Mouse (Mus musculus): ENCODE measurements around the gene Leng9. TPM values are rescaled to one million over a fixed set of nuclear protein-coding genes. Genes with fewer than 3 reads are reported as not detected.
A peak's percentile ranks its signal among the peaks of the same experiment; 100 is the strongest.

Gene Leng9
- polyA plus RNA-seq, 1 experiment, result 0.73 TPM

- no peaks in the 10 kb centered on the region for H3K4me1 ChIP-seq (ENCODE audit: control insufficient read depth, insufficient read depth, low read length)
- 0 out of 2 replicates have a peak overlapping the region, but pooled peaks have one; percentile 6 for H3K4me3 ChIP-seq (ENCODE audit: low read depth, low read length)
- H3K27ac ChIP-seq (ENCODE audit: insufficient read depth, low read length), result no peak overlapping the region
- no peaks in the 10 kb centered on the region for H3K9me3 ChIP-seq (replicated peaks; ENCODE audit: control insufficient read depth, insufficient read depth, low read length, poor library complexity, severe bottlenecking)
- peak overlapping the region; percentile 25 for H3K9ac ChIP-seq (ENCODE audit: low read depth, poor library complexity, severe bottlenecking)
- no peaks in the 10 kb centered on the region for H3K27me3 ChIP-seq (ENCODE audit: control insufficient read depth, insufficient read depth, low read length, poor library complexity, severe bottlenecking)
- H3K36me3 ChIP-seq (ENCODE audit: control insufficient read depth, insufficient read depth, low read length, poor library complexity, severe bottlenecking), result peaks cover 51% of the 10 kb centered on the region
- TF ChIP-seq POLR2A (IDR thresholded peaks at IDR 0.05; ENCODE audit: insufficient read depth, low read length), result no peak
- no peak for TF ChIP-seq CTCF (IDR thresholded peaks at IDR 0.05; ENCODE audit: low read depth, low read length)
- no peak for TF ChIP-seq EP300 (IDR thresholded peaks at IDR 0.05; ENCODE audit: insufficient read depth, low read depth, low read length)
Measured at GRCm38 (mm10) chr7:4146241-4147180, 3.7 kb downstream of the Leng9 start.

- no peaks in the 10 kb centered on the region for H3K4me1 ChIP-seq (ENCODE audit: control insufficient read depth, insufficient read depth, low read length)
- H3K27me3 ChIP-seq (ENCODE audit: control insufficient read depth, insufficient read depth, low read length, poor library complexity, severe bottlenecking), result no peaks in the 10 kb centered on the region
- peaks cover 59% of the 10 kb centered on the region for H3K36me3 ChIP-seq (ENCODE audit: control insufficient read depth, insufficient read depth, low read length, poor library complexity, severe bottlenecking)
- TF ChIP-seq CTCF (IDR thresholded peaks at IDR 0.05; ENCODE audit: low read depth, low read length) (peak; percentile 93), POLR2A (IDR thresholded peaks at IDR 0.05; ENCODE audit: insufficient read depth, low read length) (no peak), EP300 (IDR thresholded peaks at IDR 0.05; ENCODE audit: insufficient read depth, low read depth, low read length) (no peak)
- H3K9me3 ChIP-seq (replicated peaks; ENCODE audit: control insufficient read depth, insufficient read depth, low read length, poor library complexity, severe bottlenecking), result no peaks in the 10 kb centered on the region
- H3K27ac ChIP-seq (ENCODE audit: insufficient read depth, low read length), result no peak overlapping the region
- H3K4me3 ChIP-seq (ENCODE audit: low read depth, low read length), result no peak overlapping the region
- H3K9ac ChIP-seq (ENCODE audit: low read depth, poor library complexity, severe bottlenecking), result no peak overlapping the region
Measured at GRCm38 (mm10) chr7:4145552-4146190, 4.5 kb downstream of the Leng9 start.

GRCm38 (mm10) chr7:4144766-4145551, 5.2 kb downstream of the Leng9 start:
- Histone ChIP-seq H3K4me1 (ENCODE audit: control insufficient read depth, insufficient read depth, low read length) (no peaks in the 10 kb centered on the region), H3K27me3 (ENCODE audit: control insufficient read depth, insufficient read depth, low read length, poor library complexity, severe bottlenecking) (no peaks in the 10 kb centered on the region), H3K36me3 (ENCODE audit: control insufficient read depth, insufficient read depth, low read length, poor library complexity, severe bottlenecking) (peaks cover 65% of the 10 kb centered on the region), H3K4me3 (ENCODE audit: low read depth, low read length) (no peak overlapping the region), H3K27ac (ENCODE audit: insufficient read depth, low read length) (no peak overlapping the region), H3K9me3 (replicated peaks; ENCODE audit: control insufficient read depth, insufficient read depth, low read length, poor library complexity, severe bottlenecking) (no peaks in the 10 kb centered on the region), H3K9ac (ENCODE audit: low read depth, poor library complexity, severe bottlenecking) (no peak overlapping the region)
- TF ChIP-seq POLR2A (IDR thresholded peaks at IDR 0.05; ENCODE audit: insufficient read depth, low read length) (no peak), CTCF (IDR thresholded peaks at IDR 0.05; ENCODE audit: low read depth, low read length) (no peak), EP300 (IDR thresholded peaks at IDR 0.05; ENCODE audit: insufficient read depth, low read depth, low read length) (no peak)

GRCm38 (mm10) chr7:4144046-4144445, 6.1 kb downstream of the Leng9 start:
- Histone ChIP-seq H3K9ac (ENCODE audit: low read depth, poor library complexity, severe bottlenecking) (no peak overlapping the region), H3K27ac (ENCODE audit: insufficient read depth, low read length) (no peak overlapping the region), H3K27me3 (ENCODE audit: control insufficient read depth, insufficient read depth, low read length, poor library complexity, severe bottlenecking) (no peaks in the 10 kb centered on the region), H3K9me3 (replicated peaks; ENCODE audit: control insufficient read depth, insufficient read depth, low read length, poor library complexity, severe bottlenecking) (no peaks in the 10 kb centered on the region), H3K4me3 (ENCODE audit: low read depth, low read length) (no peak overlapping the region), H3K4me1 (ENCODE audit: control insufficient read depth, insufficient read depth, low read length) (no peaks in the 10 kb centered on the region), H3K36me3 (ENCODE audit: control insufficient read depth, insufficient read depth, low read length, poor library complexity, severe bottlenecking) (peaks cover 75% of the 10 kb centered on the region)
- no peak for TF ChIP-seq POLR2A (IDR thresholded peaks at IDR 0.05; ENCODE audit: insufficient read depth, low read length)
- no peak for TF ChIP-seq EP300 (IDR thresholded peaks at IDR 0.05; ENCODE audit: insufficient read depth, low read depth, low read length)
- TF ChIP-seq CTCF (IDR thresholded peaks at IDR 0.05; ENCODE audit: low read depth, low read length), result no peak

DNA sequence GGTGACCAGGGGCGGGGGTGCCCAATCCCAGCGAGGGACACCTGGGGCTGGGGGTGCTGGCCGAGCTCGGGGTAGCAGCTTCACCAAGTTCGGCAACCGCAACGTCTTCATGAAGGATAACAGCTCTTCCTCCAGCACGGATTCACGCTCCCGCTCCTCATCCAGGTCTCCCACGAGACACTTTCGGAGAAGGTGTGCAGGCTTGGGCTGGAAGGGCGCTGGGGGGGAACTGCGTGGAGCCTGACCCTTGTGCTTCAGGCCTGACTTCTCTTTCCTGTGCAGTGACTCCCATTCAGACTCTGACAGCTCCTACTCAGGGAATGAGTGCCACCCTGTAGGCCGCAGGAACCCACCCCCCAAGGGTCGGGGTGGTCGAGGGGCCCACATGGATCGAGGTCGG, 6.7 kb downstream of the Leng9 start:
- Histone ChIP-seq H3K27me3 (ENCODE audit: control insufficient read depth, insufficient read depth, low read length, poor library complexity, severe bottlenecking) (no peaks in the 10 kb centered on the region), H3K4me3 (ENCODE audit: low read depth, low read length) (no peak overlapping the region), H3K36me3 (ENCODE audit: control insufficient read depth, insufficient read depth, low read length, poor library complexity, severe bottlenecking) (peaks cover 79% of the 10 kb centered on the region), H3K27ac (ENCODE audit: insufficient read depth, low read length) (no peak overlapping the region), H3K9me3 (replicated peaks; ENCODE audit: control insufficient read depth, insufficient read depth, low read length, poor library complexity, severe bottlenecking) (no peaks in the 10 kb centered on the region), H3K9ac (ENCODE audit: low read depth, poor library complexity, severe bottlenecking) (no peak overlapping the region), H3K4me1 (ENCODE audit: control insufficient read depth, insufficient read depth, low read length) (no peaks in the 10 kb centered on the region)
- TF ChIP-seq CTCF (IDR thresholded peaks at IDR 0.05; ENCODE audit: low read depth, low read length), result no peak
- no peak for TF ChIP-seq POLR2A (IDR thresholded peaks at IDR 0.05; ENCODE audit: insufficient read depth, low read length)
- TF ChIP-seq EP300 (IDR thresholded peaks at IDR 0.05; ENCODE audit: insufficient read depth, low read depth, low read length), result no peak

Data from ES-Bruce4 (cell line).